Mouse (Mus musculus) fibroblast of lung, adult 2 months (primary cell): ENCODE measurements around the gene Lrp5.
A peak's percentile ranks its signal among the peaks of the same experiment; 100 is the strongest.

Experiments
- DNase-seq: peaks from one replicate; pipeline ENCODE4 v3.0.0-alpha.2; 2011; ENCODE audit warnings: low read depth

Gene Lrp5

GRCm38 (mm10) chr19:3686215-3686894 lies at the start of gene Lrp5:
Gene Lrp5 (minus strand): TSS chr19:3686564.
- no peak for DNase-seq

GRCm38 (mm10) chr19:3736001-3736400 lies 49.6 kb upstream of the Lrp5 start:
- DNase-seq = no peak

- no peak for DNase-seq
Observed at GRCm38 (mm10) chr19:3730781-3731646, 44.6 kb upstream of the Lrp5 start.

- DNase-seq = no peak
Observed at GRCm38 (mm10) chr19:3728901-3729300, 42.5 kb upstream of the Lrp5 start.

- DNase-seq = no peak
Observed at GRCm38 (mm10) chr19:3724779-3725178, 38.4 kb upstream of the Lrp5 start.

GRCm38 (mm10) chr19:3723904-3724303 lies 37.5 kb upstream of the Lrp5 start:
- DNase-seq = no peak

- DNase-seq = no peak
Observed at GRCm38 (mm10) chr19:3723170-3723569, 36.8 kb upstream of the Lrp5 start.

GRCm38 (mm10) chr19:3719362-3719891 lies 33.1 kb upstream of the Lrp5 start:
- DNase-seq = no peak

GRCm38 (mm10) chr19:3718481-3719361 lies 32.4 kb upstream of the Lrp5 start:
- DNase-seq = peak; percentile 45

GRCm38 (mm10) chr19:3714381-3714780 lies 28.0 kb upstream of the Lrp5 start:
- DNase-seq = no peak

- no peak for DNase-seq
Observed at GRCm38 (mm10) chr19:3710436-3710835, 24.1 kb upstream of the Lrp5 start.

- no peak for DNase-seq
Observed at GRCm38 (mm10) chr19:3709013-3709787, 22.8 kb upstream of the Lrp5 start.

- DNase-seq = peak; percentile 98
Observed at GRCm38 (mm10) chr19:3708078-3709012, 22.0 kb upstream of the Lrp5 start, which contains the start of gene 1810055G02Rik. Gene 1810055G02Rik (plus strand): TSS chr19:3708293.

GRCm38 (mm10) chr19:3707553-3707952 lies 21.2 kb upstream of the Lrp5 start:
- DNase-seq = no peak

GRCm38 (mm10) chr19:3706258-3706657 lies 19.9 kb upstream of the Lrp5 start:
- no peak for DNase-seq

GRCm38 (mm10) chr19:3702460-3702859 lies 16.1 kb upstream of the Lrp5 start:
- DNase-seq = no peak

- no peak for DNase-seq
Observed at GRCm38 (mm10) chr19:3699508-3700438, 13.4 kb upstream of the Lrp5 start.

GRCm38 (mm10) chr19:3698035-3698434 lies 11.7 kb upstream of the Lrp5 start:
- no peak for DNase-seq

GRCm38 (mm10) chr19:3695976-3696375 lies 9.6 kb upstream of the Lrp5 start:
- DNase-seq = no peak
